Mouse (Mus musculus): Measurements from ENCODE around the gene Ugt8a. TPM values are rescaled to one million over a fixed set of nuclear protein-coding genes. Genes with fewer than 3 reads are reported as not detected.

Gene Ugt8a
- 1.2 TPM in 2 replicates for polyA plus RNA-seq (2015; fragmentation: Nextera tagmentation; extraction: Ambion mirVana)

GRCm38 (mm10) chr3:125938092-125938755 is at the start of gene Ugt8a:
Gene Ugt8a (minus strand): TSS chr3:125938619.

